17 mouse cellular contexts compared by ENCODE assay signal in the genomic region with DNA sequence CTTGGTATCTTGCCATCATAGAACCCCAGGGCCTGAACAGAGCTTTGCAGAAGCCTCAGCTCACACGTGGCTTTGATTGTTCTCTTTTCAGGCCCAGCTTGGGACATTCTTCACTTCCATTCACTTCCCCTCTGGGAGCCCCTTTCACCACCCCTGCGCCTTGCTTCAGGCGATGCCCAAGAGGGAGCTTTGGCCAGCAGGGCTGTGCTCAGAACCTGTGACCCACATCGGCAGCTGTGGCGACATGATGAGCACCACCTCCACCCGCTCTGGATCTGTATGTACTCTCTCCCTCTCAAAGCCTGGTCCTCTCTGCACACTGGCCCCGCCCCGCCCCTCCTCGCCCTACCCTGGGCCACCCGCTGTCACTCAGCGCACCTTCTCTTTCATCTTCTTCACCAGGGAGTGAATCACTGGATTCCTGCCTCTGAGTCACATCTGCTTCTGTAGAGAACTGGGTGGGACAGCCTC. TPM values are rescaled to one million over a fixed set of nuclear protein-coding genes. Genes with fewer than 3 reads are reported as not detected.
A peak's percentile ranks its signal among the peaks of the same experiment; 100 is the strongest.
DNase-seq lines count a peak whose midpoint lies in the region; ATAC-seq and TF ChIP-seq lines count a peak whose summit lies in the region.
"Had no signal": no experiment of that assay in that cellular context is flagged by ENCODE, and none has a peak within 500 bp of the region (broad histone marks: within the 10 kb centered on the region; RNA-seq: fewer than 3 reads in every experiment).

No protein-coding gene starts in this region.

- intact Hi-C loops in heart, postnatal 36 days (cut with DNase I): no loop called here

- TF ChIP-seq POLR2A in cerebellum, adult 2 months (IDR thresholded peaks at IDR 0.05; ENCODE audit: borderline replicate concordance, insufficient read depth, low read length): no peak

- 0 out of 2 replicates have a peak, but pooled peaks cover 3% of the 10 kb centered on the region for H3K27me3 ChIP-seq in heart, embryonic 12.5 days (replicated peaks)
- H3K27me3 ChIP-seq in G1E (ENCODE audit: insufficient read depth, low read length): no peaks in the 10 kb centered on the region
- no peaks in the 10 kb centered on the region for H3K27me3 ChIP-seq in liver, embryonic 12.5 days (replicated peaks)
- no peaks in the 10 kb centered on the region for H3K27me3 ChIP-seq in cerebellum, adult 2 months (ENCODE audit: control insufficient read depth, insufficient read depth, low read length)
- H3K27me3 ChIP-seq in neural tube, embryonic 15.5 days (replicated peaks): no peaks in the 10 kb centered on the region
- H3K27me3 ChIP-seq: CH12.LX; hindbrain, embryonic 13.5 days; kidney, embryonic 15.5 days had no signal

- 38% methylated on average over 11 of the region's 11 CpGs for WGBS in heart, embryonic 12.5 days
- WGBS in liver, embryonic 12.5 days (ENCODE audit: insufficient replicate concordance): 51% methylated on average over 11 of the region's 11 CpGs
- 55% methylated on average over 11 of the region's 11 CpGs for WGBS in cerebellum, adult 2 months
- WGBS in neural tube, embryonic 15.5 days: 40% methylated on average over 11 of the region's 11 CpGs

- no peak overlapping the region for H3K4me2 ChIP-seq in heart, embryonic 12.5 days
- peak overlapping the region; percentile 43 for H3K4me2 ChIP-seq in liver, embryonic 12.5 days
- H3K4me2 ChIP-seq in neural tube, embryonic 15.5 days: no peak overlapping the region
- H3K4me2 ChIP-seq: hindbrain, embryonic 13.5 days; kidney, embryonic 15.5 days had no signal

- no peak overlapping the region for H3K27ac ChIP-seq in heart, embryonic 12.5 days (ENCODE audit: poor library complexity, severe bottlenecking)
- peak overlapping the region; percentile 100 for H3K27ac ChIP-seq in liver, embryonic 12.5 days
- no peak overlapping the region for H3K27ac ChIP-seq in cerebellum, adult 2 months (ENCODE audit: insufficient read depth, low read length)
- H3K27ac ChIP-seq in neural tube, embryonic 15.5 days (replicated peaks): no peak overlapping the region
- H3K27ac ChIP-seq: hindbrain, embryonic 13.5 days; kidney, embryonic 15.5 days; midbrain, embryonic 10.5 days had no signal

- no peak for TF ChIP-seq CTCF in G1E (IDR thresholded peaks at IDR 0.05; ENCODE audit: low read depth, low read length)
- TF ChIP-seq CTCF in cerebellum, adult 2 months (IDR thresholded peaks at IDR 0.05; ENCODE audit: borderline replicate concordance, insufficient read depth, low read depth, low read length): no peak

- no peaks in the 10 kb centered on the region for H3K9me3 ChIP-seq in heart, embryonic 12.5 days (replicated peaks)
- no peaks in the 10 kb centered on the region for H3K9me3 ChIP-seq in G1E (replicated peaks)
- no peaks in the 10 kb centered on the region for H3K9me3 ChIP-seq in liver, embryonic 12.5 days (replicated peaks)
- H3K9me3 ChIP-seq in neural tube, embryonic 15.5 days (replicated peaks): no peaks in the 10 kb centered on the region
- H3K9me3 ChIP-seq: hindbrain, embryonic 13.5 days; kidney, embryonic 15.5 days; midbrain, embryonic 10.5 days had no signal

- no peak overlapping the region for H3K9ac ChIP-seq in heart, embryonic 12.5 days
- 0 out of 2 replicates have a peak overlapping the region, but pooled peaks have one; percentile 19 for H3K9ac ChIP-seq in liver, embryonic 12.5 days
- H3K9ac ChIP-seq in neural tube, embryonic 15.5 days (replicated peaks): no peak overlapping the region
- H3K9ac ChIP-seq: hindbrain, embryonic 13.5 days; kidney, embryonic 15.5 days had no signal

- peak; percentile 63; the same call in 1 of the 2 replicates for ATAC-seq in heart, embryonic 12.5 days (ENCODE audit: insufficient number of reproducible peaks, low FRiP score)
- ATAC-seq in G1E (ENCODE audit: extremely low read depth, insufficient number of reproducible peaks, low FRiP score, poor library complexity, severe bottlenecking): no peak
- ATAC-seq in liver, embryonic 12.5 days: no peak
- ATAC-seq in neural tube, embryonic 15.5 days (ENCODE audit: low FRiP score): no peak

- peaks cover 36% of the 10 kb centered on the region for H3K4me1 ChIP-seq in heart, embryonic 12.5 days (replicated peaks)
- H3K4me1 ChIP-seq in G1E (ENCODE audit: insufficient read depth, low read depth, low read length): peaks cover 77% of the 10 kb centered on the region
- peaks cover 98% of the 10 kb centered on the region for H3K4me1 ChIP-seq in liver, embryonic 12.5 days
- peaks cover 12% of the 10 kb centered on the region for H3K4me1 ChIP-seq in cerebellum, adult 2 months (ENCODE audit: control insufficient read depth, insufficient read depth, low read length)
- H3K4me1 ChIP-seq in neural tube, embryonic 15.5 days: no peaks in the 10 kb centered on the region
- H3K4me1 ChIP-seq: hindbrain, embryonic 13.5 days had no signal

- DNase-seq in heart, postnatal 36 days: no peak
- DNase-seq in ES-CJ7 (ENCODE audit: low read depth, low spot score) (peak; percentile 83), G1E (ENCODE audit: low spot score) (no peak)
- no peak for DNase-seq in cerebellum, adult 2 months
- no peak for DNase-seq in testis, postnatal 14 days (ENCODE audit: low spot score)
- DNase-seq: thymus, adult 2 months had no signal

- no peaks in the 10 kb centered on the region for H3K36me3 ChIP-seq in heart, embryonic 12.5 days
- peaks cover 18% of the 10 kb centered on the region for H3K36me3 ChIP-seq in G1E (replicated peaks)
- H3K36me3 ChIP-seq in liver, embryonic 12.5 days: peaks cover 28% of the 10 kb centered on the region
- no peaks in the 10 kb centered on the region for H3K36me3 ChIP-seq in neural tube, embryonic 15.5 days
- H3K36me3 ChIP-seq: hindbrain, embryonic 13.5 days; kidney, embryonic 15.5 days; midbrain, embryonic 10.5 days had no signal

- H3K4me3 ChIP-seq in heart, embryonic 12.5 days: no peak overlapping the region
- peak overlapping the region; percentile 51; the same call in 1 of the 2 replicates for H3K4me3 ChIP-seq in G1E (ENCODE audit: low read depth, low read length)
- no peak overlapping the region for H3K4me3 ChIP-seq in liver, embryonic 12.5 days
- no peak overlapping the region for H3K4me3 ChIP-seq in cerebellum, adult 2 months (replicated peaks; ENCODE audit: insufficient read depth, low read depth, low read length)
- no peak overlapping the region for H3K4me3 ChIP-seq in neural tube, embryonic 15.5 days (replicated peaks)
- H3K4me3 ChIP-seq: hindbrain, embryonic 13.5 days; kidney, embryonic 15.5 days; midbrain, embryonic 10.5 days had no signal

RNA-seq across cellular contexts. Expression of a gene that starts 5.7 kb away (rescaled TPM):
- polyA plus RNA-seq in heart, embryonic 12.5 days (2016; fragmentation: Nextera tagmentation; extraction: Ambion mirVana): 0.68 and 0.82 TPM in 2 replicates
- total RNA-seq in heart, postnatal 36 days (2021): under 1 TPM; 0.72 to 0.81 TPM
- 3.5 and 8.6 TPM in 2 replicates for total RNA-seq in G1E (2014; fragmentation: Nextera tagmentation)
- total RNA-seq in G1E (2017): 1.1 and 1.2 TPM in 2 replicates
- 1.1 and 1.2 TPM in 2 replicates for polyA plus RNA-seq in G1E (2012)
- 8.0 and 8.5 TPM in 2 replicates for polyA plus RNA-seq in liver, embryonic 12.5 days (2016; fragmentation: Nextera tagmentation; extraction: Ambion mirVana)
- 2.9 TPM in 2 replicates for polyA plus RNA-seq in cerebellum, adult 2 months (2012; rRNA removed)
- 0.82 and 5.5 TPM in 2 replicates for polyA plus RNA-seq in neural tube, embryonic 15.5 days (2015; fragmentation: Nextera tagmentation; extraction: Ambion mirVana)

RNA-seq across cellular contexts. Expression of a gene that starts 8.4 kb away (rescaled TPM):
- 8.4 and 9.0 TPM in 2 replicates for polyA plus RNA-seq in heart, embryonic 12.5 days (2016; fragmentation: Nextera tagmentation; extraction: Ambion mirVana)
- 10 to 100 TPM; 63.8 to 76.3 TPM for total RNA-seq in heart, postnatal 36 days (2021)
- total RNA-seq in G1E (2014; fragmentation: Nextera tagmentation) (42.4 and 47.1 TPM in 2 replicates), G1E (2017) (48.5 and 53.0 TPM in 2 replicates)
- 7.0 and 12.5 TPM in 2 replicates for polyA plus RNA-seq in G1E (2012)
- polyA plus RNA-seq in liver, embryonic 12.5 days (2016; fragmentation: Nextera tagmentation; extraction: Ambion mirVana): 7.1 and 9.0 TPM in 2 replicates
- polyA plus RNA-seq in cerebellum, adult 2 months (2012; rRNA removed): 42.6 and 42.8 TPM in 2 replicates
- 18.1 and 19.7 TPM in 2 replicates for polyA plus RNA-seq in neural tube, embryonic 15.5 days (2015; fragmentation: Nextera tagmentation; extraction: Ambion mirVana)

RNA-seq across cellular contexts. Expression of a gene that starts 20.3 kb away (rescaled TPM):
- 8.8 and 9.9 TPM in 2 replicates for polyA plus RNA-seq in heart, embryonic 12.5 days (2016; fragmentation: Nextera tagmentation; extraction: Ambion mirVana)
- total RNA-seq in heart, postnatal 36 days (2021): 1 to 10 TPM; 3.8 to 5.0 TPM
- total RNA-seq in G1E (2014; fragmentation: Nextera tagmentation): 28.9 and 30.8 TPM in 2 replicates
- total RNA-seq in G1E (2017): 18.3 and 21.3 TPM in 2 replicates
- 1.7 and 2.7 TPM in 2 replicates for polyA plus RNA-seq in G1E (2012)
- 49.3 and 49.7 TPM in 2 replicates for polyA plus RNA-seq in liver, embryonic 12.5 days (2016; fragmentation: Nextera tagmentation; extraction: Ambion mirVana)
- polyA plus RNA-seq in cerebellum, adult 2 months (2012; rRNA removed): 7.6 and 7.8 TPM in 2 replicates
- 15.6 and 15.8 TPM in 2 replicates for polyA plus RNA-seq in neural tube, embryonic 15.5 days (2015; fragmentation: Nextera tagmentation; extraction: Ambion mirVana)

RNA-seq across cellular contexts. Expression of a gene that starts 21.8 kb away (rescaled TPM):
- polyA plus RNA-seq in heart, embryonic 12.5 days (2016; fragmentation: Nextera tagmentation; extraction: Ambion mirVana): not detected in 2 replicates
- under 1 TPM in 1 of 2 experiments, not detected in 1; 0.43 TPM for total RNA-seq in heart, postnatal 36 days (2021)
- total RNA-seq in G1E (2014; fragmentation: Nextera tagmentation) (not detected in 2 replicates), G1E (2017) (0.33 and 0.41 TPM in 2 replicates)
- polyA plus RNA-seq in G1E (2012): not detected in 2 replicates
- not detected in 2 replicates for polyA plus RNA-seq in liver, embryonic 12.5 days (2016; fragmentation: Nextera tagmentation; extraction: Ambion mirVana)
- polyA plus RNA-seq in cerebellum, adult 2 months (2012; rRNA removed): not detected in 2 replicates
- polyA plus RNA-seq in neural tube, embryonic 15.5 days (2015; fragmentation: Nextera tagmentation; extraction: Ambion mirVana): not detected in 2 replicates
- total RNA-seq: CH12.LX; granulocyte monocyte progenitor cell, adult 5-6 weeks had no signal
- polyA plus RNA-seq: kidney, embryonic 15.5 days; lung, embryonic 16.5 days; midbrain, embryonic 10.5 days; neural tube, embryonic 11.5 days; spleen, adult 2 months had no signal
